In genomic region chr6:83879815-83880214, GRCm38 (mm10) we compare ENCODE assay signal across 8 mouse cellular contexts. TPM values are rescaled to one million over a fixed set of nuclear protein-coding genes. Genes with fewer than 3 reads are reported as not detected.
DNase-seq lines count a peak whose midpoint lies in the region; ATAC-seq and TF ChIP-seq lines count a peak whose summit lies in the region.

No protein-coding gene starts in this region.

- no peaks in the 10 kb centered on the region for H3K4me1 ChIP-seq in intestine, postnatal 0 days (replicated peaks; ENCODE audit: control insufficient read depth, insufficient read depth, low read length)
- no peaks in the 10 kb centered on the region for H3K4me1 ChIP-seq in intestine, embryonic 16.5 days (ENCODE audit: control insufficient read depth, insufficient read depth, low read length)
- peaks cover 4% of the 10 kb centered on the region for H3K4me1 ChIP-seq in ES-Bruce4 (ENCODE audit: control insufficient read depth, insufficient read depth, low read length)
- no peaks in the 10 kb centered on the region for H3K4me1 ChIP-seq in midbrain, embryonic 13.5 days (replicated peaks)

- no peak for TF ChIP-seq EP300 in ES-Bruce4 (IDR thresholded peaks at IDR 0.05; ENCODE audit: insufficient read depth, low read depth, low read length)

- H3K4me2 ChIP-seq in intestine, postnatal 0 days (replicated peaks; ENCODE audit: low read depth): no peak overlapping the region; the same call in 1 of the 2 replicates
- H3K4me2 ChIP-seq in intestine, embryonic 16.5 days (ENCODE audit: low read depth, low read length): no peak overlapping the region
- peak overlapping the region; percentile 17; the same call in 1 of the 2 replicates for H3K4me2 ChIP-seq in midbrain, embryonic 13.5 days (replicated peaks)

- TF ChIP-seq POLR2A in ES-Bruce4 (IDR thresholded peaks at IDR 0.05; ENCODE audit: insufficient read depth, low read length): no peak

- no peak for ATAC-seq in intestine, postnatal 0 days
- no peak for ATAC-seq in intestine, embryonic 16.5 days
- ATAC-seq in granulocyte monocyte progenitor cell, adult 5-6 weeks (replicated peaks; ENCODE audit: poor library complexity, severe bottlenecking): peak; percentile 42; the same call in 1 of the 2 replicates
- ATAC-seq in midbrain, embryonic 13.5 days: no peak

- 3% methylated on average over 4 of the region's 4 CpGs for WGBS in intestine, postnatal 0 days
- WGBS in intestine, embryonic 16.5 days: 2% methylated on average over 4 of the region's 4 CpGs
- WGBS in midbrain, embryonic 13.5 days: 5% methylated on average over 4 of the region's 4 CpGs

- peak; percentile 78 for TF ChIP-seq CTCF in intestine, postnatal 0 days (IDR thresholded peaks at IDR 0.05; ENCODE audit: low read depth)
- no peak for TF ChIP-seq CTCF in ES-Bruce4 (IDR thresholded peaks at IDR 0.05; ENCODE audit: low read depth, low read length)

- H3K36me3 ChIP-seq in intestine, postnatal 0 days (ENCODE audit: control insufficient read depth, insufficient read depth): no peaks in the 10 kb centered on the region
- H3K36me3 ChIP-seq in intestine, embryonic 16.5 days (ENCODE audit: control insufficient read depth, insufficient read depth, low read length): no peaks in the 10 kb centered on the region
- H3K36me3 ChIP-seq in ES-Bruce4 (ENCODE audit: control insufficient read depth, insufficient read depth, low read length, poor library complexity, severe bottlenecking): no peaks in the 10 kb centered on the region
- no peaks in the 10 kb centered on the region for H3K36me3 ChIP-seq in midbrain, embryonic 13.5 days

- no peak overlapping the region for H3K27ac ChIP-seq in intestine, postnatal 0 days (ENCODE audit: low read depth, low read length)
- no peak overlapping the region for H3K27ac ChIP-seq in intestine, embryonic 16.5 days (ENCODE audit: low read length)
- no peak overlapping the region for H3K27ac ChIP-seq in ES-Bruce4 (ENCODE audit: insufficient read depth, low read length)
- H3K27ac ChIP-seq in midbrain, embryonic 13.5 days: no peak overlapping the region

- H3K9ac ChIP-seq in intestine, postnatal 0 days (ENCODE audit: low read depth, low read length): no peak overlapping the region
- H3K9ac ChIP-seq in intestine, embryonic 16.5 days (ENCODE audit: low read depth, low read length): no peak overlapping the region
- H3K9ac ChIP-seq in ES-Bruce4 (ENCODE audit: low read depth, poor library complexity, severe bottlenecking): peak overlapping the region; percentile 81
- H3K9ac ChIP-seq in midbrain, embryonic 13.5 days (replicated peaks): 0 out of 2 replicates have a peak overlapping the region, but pooled peaks have one; percentile 6

- H3K9me3 ChIP-seq in intestine, postnatal 0 days (ENCODE audit: control insufficient read depth): no peaks in the 10 kb centered on the region
- no peaks in the 10 kb centered on the region for H3K9me3 ChIP-seq in intestine, embryonic 16.5 days (ENCODE audit: control insufficient read depth, low read length)
- peaks cover 3% of the 10 kb centered on the region; the same call in 1 of the 2 replicates for H3K9me3 ChIP-seq in ES-Bruce4 (replicated peaks; ENCODE audit: control insufficient read depth, insufficient read depth, low read length, poor library complexity, severe bottlenecking)
- H3K9me3 ChIP-seq in midbrain, embryonic 13.5 days: no peaks in the 10 kb centered on the region

- no peaks in the 10 kb centered on the region for H3K27me3 ChIP-seq in intestine, postnatal 0 days (replicated peaks; ENCODE audit: control insufficient read depth, insufficient read depth, low read length)
- H3K27me3 ChIP-seq in intestine, embryonic 16.5 days (replicated peaks; ENCODE audit: control insufficient read depth, insufficient read depth, low read length): no peaks in the 10 kb centered on the region
- H3K27me3 ChIP-seq in ES-Bruce4 (ENCODE audit: control insufficient read depth, insufficient read depth, low read length, poor library complexity, severe bottlenecking): no peaks in the 10 kb centered on the region
- no peaks in the 10 kb centered on the region for H3K27me3 ChIP-seq in midbrain, embryonic 13.5 days

- H3K4me3 ChIP-seq in intestine, postnatal 0 days (ENCODE audit: low read depth, low read length): no peak overlapping the region
- H3K4me3 ChIP-seq in intestine, embryonic 16.5 days (ENCODE audit: low read length): no peak overlapping the region
- no peak overlapping the region for H3K4me3 ChIP-seq in ES-Bruce4 (ENCODE audit: low read depth, low read length)
- H3K4me3 ChIP-seq in midbrain, embryonic 13.5 days (replicated peaks): no peak overlapping the region

- peak; percentile 35 for DNase-seq in c-Kit-positive CD71-positive TER-119-negative erythroid progenitor cells, embryonic 14.5 days (ENCODE audit: low read depth)
- peak; percentile 9 to 77 for DNase-seq in layer of hippocampus, adult 18-20 months (ENCODE audit: low spot score in 2 of 2)
- DNase-seq in thymus, postnatal 14 days: peak; percentile 56

RNA-seq across cellular contexts. Expression of gene Zfp638, which starts 12.9 kb away (rescaled TPM):
- 21.5 and 24.3 TPM in 2 replicates for polyA plus RNA-seq in intestine, postnatal 0 days (2015; fragmentation: Nextera tagmentation; extraction: Ambion mirVana)
- polyA plus RNA-seq in intestine, embryonic 16.5 days (2015; fragmentation: Nextera tagmentation; extraction: Ambion mirVana): 34.4 and 34.7 TPM in 2 replicates
- polyA plus RNA-seq in ES-Bruce4 (2011; ENCODE audit: insufficient read depth, insufficient read length, low read depth, missing spikeins): 162 and 177 TPM in 2 replicates
- 116 and 131 TPM in 2 replicates for total RNA-seq in granulocyte monocyte progenitor cell, adult 5-6 weeks (2014; fragmentation: Nextera tagmentation)
- total RNA-seq in granulocyte monocyte progenitor cell, adult 5-6 weeks (2017): 139 and 140 TPM in 2 replicates
- total RNA-seq in layer of hippocampus, adult 18-20 months (2021): 100 to 1,000 TPM; 134 to 139 TPM
- polyA plus RNA-seq in midbrain, embryonic 13.5 days (2015; fragmentation: Nextera tagmentation; extraction: Ambion mirVana): 96.5 TPM in 2 replicates

RNA-seq across cellular contexts. Expression of gene Paip2b, which starts 48.3 kb away (rescaled TPM):
- polyA plus RNA-seq in intestine, postnatal 0 days (2015; fragmentation: Nextera tagmentation; extraction: Ambion mirVana): 5.6 and 6.0 TPM in 2 replicates
- polyA plus RNA-seq in intestine, embryonic 16.5 days (2015; fragmentation: Nextera tagmentation; extraction: Ambion mirVana): 12.7 and 13.4 TPM in 2 replicates
- polyA plus RNA-seq in ES-Bruce4 (2011; ENCODE audit: insufficient read depth, insufficient read length, low read depth, missing spikeins): 40.9 and 44.2 TPM in 2 replicates
- total RNA-seq in granulocyte monocyte progenitor cell, adult 5-6 weeks (2014; fragmentation: Nextera tagmentation): 7.5 and 11.7 TPM in 2 replicates
- total RNA-seq in granulocyte monocyte progenitor cell, adult 5-6 weeks (2017): 11.9 and 17.5 TPM in 2 replicates
- 10 to 100 TPM; 62.2 to 64.0 TPM for total RNA-seq in layer of hippocampus, adult 18-20 months (2021)
- polyA plus RNA-seq in midbrain, embryonic 13.5 days (2015; fragmentation: Nextera tagmentation; extraction: Ambion mirVana): 29.7 and 35.8 TPM in 2 replicates

Comparison
In these comparisons a context has a peak if more than half of its experiments do, and no peak if none do; other contexts are left out.
1. H3K9ac ChIP-seq: peak in ES-Bruce4 (single experiment) and midbrain, embryonic 13.5 days (single experiment); none in intestine, postnatal 0 days (single experiment) and intestine, embryonic 16.5 days (single experiment).
2. Peak in every context shown above with its lines, with median percentiles within 50 percentile points of each other: DNase-seq.